Mouse (Mus musculus) neural tube, embryonic 15.5 days (tissue): ENCODE results near the gene Bnc1. TPM values are rescaled to one million over a fixed set of nuclear protein-coding genes. Genes with fewer than 3 reads are reported as not detected.
A peak's percentile ranks its signal among the peaks of the same experiment; 100 is the strongest.

Experiments
- ATAC-seq: fragments of 200-750 bp; cut with Nextera tagmentation; 2 replicates; pipeline ENCODE4 v1.8.0; 2017; ENCODE audit warnings: mild to moderate bottlenecking, moderate TSS enrichment, moderate library complexity; ENCODE audit not compliant: low FRiP score
- H3K27ac ChIP-seq: fragments of 300-500 bp; sonication (generic); replicated peaks from 2 replicates; pipeline ENCODE4 v1.5.1; 2015; ENCODE audit warnings: mild to moderate bottlenecking, inconsistent platforms
- H3K27me3 ChIP-seq: fragments of 300-500 bp; sonication (generic); replicated peaks from 2 replicates; pipeline ENCODE4 v1.6.1; 2015; ENCODE audit warnings: inconsistent platforms
- H3K36me3 ChIP-seq: fragments of 300-500 bp; sonication (generic); 2 replicates; pipeline ENCODE4 v1.6.1; 2015; ENCODE audit warnings: inconsistent platforms
- H3K4me1 ChIP-seq: fragments of 300-500 bp; sonication (generic); 2 replicates; pipeline ENCODE4 v1.6.1; 2015; ENCODE audit warnings: inconsistent platforms
- H3K4me2 ChIP-seq: fragments of 300-500 bp; sonication (generic); 2 replicates; pipeline ENCODE4 v1.6.1; 2015; ENCODE audit warnings: inconsistent platforms, mild to moderate bottlenecking, moderate library complexity
- H3K4me3 ChIP-seq: fragments of 300-500 bp; sonication (generic); replicated peaks from 2 replicates; pipeline ENCODE4 v1.5.1; 2015; ENCODE audit warnings: mild to moderate bottlenecking, inconsistent platforms
- H3K9ac ChIP-seq: fragments of 300-500 bp; sonication (generic); replicated peaks from 2 replicates; pipeline ENCODE4 v1.6.1; 2015; ENCODE audit warnings: mild to moderate bottlenecking, inconsistent platforms
- H3K9me3 ChIP-seq: fragments of 300-500 bp; sonication (generic); replicated peaks from 2 replicates; pipeline ENCODE4 v1.6.1; 2016; ENCODE audit warnings: inconsistent platforms
- WGBS: fragments of 180-500 bp; shearing (Covaris S2); methylation state at CpG from one replicate; pipeline ENCODE4 v1.1.7; 2015; ENCODE audit warnings: mixed read lengths; 5-methylcytosine and 5-hydroxymethylcytosine counted together
- polyA plus RNA-seq: library from polyadenylated mRNA; unstranded; fragments of >200 nt; fragmentation: Nextera tagmentation; extraction: Ambion mirVana; gene quantifications from 2 replicates; pipeline ENCODE4 v1.2.1, GENCODE M21; 2015

Bnc1 gene
- polyA plus RNA-seq, 1 experiment from 2014 or later, result 1.7 TPM

DNA sequence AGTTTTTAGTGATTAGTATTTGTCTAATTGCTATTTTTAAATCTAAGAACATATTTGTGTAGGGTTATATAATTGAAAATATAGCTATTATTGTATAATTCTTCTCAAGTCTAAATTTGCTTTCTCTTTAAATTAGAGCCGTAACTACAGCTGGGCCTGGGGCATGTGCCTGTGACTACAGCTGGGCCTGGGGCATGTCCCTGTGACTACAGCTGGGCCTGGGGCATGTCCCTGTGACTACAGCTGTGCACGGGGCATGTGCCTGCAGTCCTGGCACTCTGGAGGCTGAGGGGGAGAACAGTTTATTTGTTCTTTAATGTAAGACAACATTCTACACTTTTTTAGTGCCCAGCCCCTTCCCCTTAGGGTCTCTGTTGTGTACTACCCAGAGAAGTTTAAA is 12.1 kb upstream of the Bnc1 start:
- Histone ChIP-seq H3K4me2 (no peak overlapping the region), H3K9me3 (no peaks in the 10 kb centered on the region), H3K4me3 (no peak overlapping the region), H3K4me1 (no peaks in the 10 kb centered on the region), H3K27me3 (peaks cover 11% of the 10 kb centered on the region; the same call in 1 of the 2 replicates), H3K36me3 (no peaks in the 10 kb centered on the region), H3K9ac (no peak overlapping the region), H3K27ac (no peak overlapping the region)
- ATAC-seq, result no peak
- WGBS, result 79% methylated on average over 2 of the region's 2 CpGs

DNA sequence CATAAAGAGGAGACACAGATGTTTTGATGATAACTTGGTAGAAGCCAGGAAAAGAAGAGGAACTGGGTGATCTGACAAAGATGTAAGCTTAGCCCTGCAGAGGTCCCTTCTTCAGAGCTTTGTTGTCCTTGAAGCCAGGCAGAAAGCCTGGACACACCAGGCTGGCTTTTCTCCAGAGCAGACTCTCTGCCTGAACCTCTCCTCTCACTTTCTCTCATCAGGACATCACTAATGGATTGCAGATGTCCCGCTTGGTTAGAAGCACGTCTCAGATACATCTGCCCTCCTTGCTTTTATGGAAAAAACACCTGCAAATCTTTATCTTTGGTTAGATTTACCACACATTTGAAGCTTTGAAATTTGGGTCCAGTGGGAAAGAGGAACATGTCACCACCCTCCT is 7.7 kb upstream of the Bnc1 start:
- no peaks in the 10 kb centered on the region for H3K36me3 ChIP-seq
- H3K4me3 ChIP-seq, result no peak overlapping the region
- no peak overlapping the region for H3K27ac ChIP-seq
- H3K9ac ChIP-seq, result no peak overlapping the region
- no peaks in the 10 kb centered on the region for H3K9me3 ChIP-seq
- ATAC-seq, result no peak
- no peaks in the 10 kb centered on the region for H3K4me1 ChIP-seq
- H3K27me3 ChIP-seq, result peaks cover 40% of the 10 kb centered on the region
- H3K4me2 ChIP-seq, result no peak overlapping the region
- WGBS, result 69% methylated on average over 2 of the region's 2 CpGs

GRCm38 (mm10) chr7:81999372-81999771 is 7.3 kb upstream of the Bnc1 start:
- no peak for ATAC-seq
- no peak overlapping the region for H3K9ac ChIP-seq

DNA sequence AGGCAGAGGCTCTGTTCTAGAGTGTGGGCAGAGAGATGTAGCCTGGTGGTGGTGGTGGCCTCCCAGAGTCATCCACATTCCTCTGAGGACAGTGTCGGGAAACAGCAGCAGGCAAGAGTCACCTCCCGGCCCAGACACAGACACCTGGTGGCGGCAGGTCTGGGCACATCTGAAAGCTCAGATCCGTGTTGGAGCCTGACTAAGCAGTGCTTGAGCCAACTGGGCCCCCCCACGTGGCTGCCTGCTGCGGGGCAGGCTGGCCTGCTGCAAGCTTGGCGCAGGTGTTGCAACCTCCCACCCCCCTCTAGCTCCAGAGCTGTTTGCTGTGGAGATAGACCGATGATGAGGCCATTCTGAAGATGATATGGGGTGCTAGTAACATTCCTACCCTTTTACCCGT is 3.9 kb upstream of the Bnc1 start:
- H3K9ac ChIP-seq, result no peak overlapping the region
- ATAC-seq, result no peak
- no peaks in the 10 kb centered on the region for H3K9me3 ChIP-seq
- 19% methylated on average over 9 of the region's 9 CpGs for WGBS
- no peaks in the 10 kb centered on the region for H3K36me3 ChIP-seq
- peaks cover 16% of the 10 kb centered on the region for H3K4me1 ChIP-seq
- H3K27ac ChIP-seq, result no peak overlapping the region
- no peak overlapping the region for H3K4me2 ChIP-seq
- H3K27me3 ChIP-seq, result peaks cover 71% of the 10 kb centered on the region
- no peak overlapping the region for H3K4me3 ChIP-seq

More at GRCm38 (mm10) chr7:81999372-81999771, 7.3 kb upstream of the Bnc1 start:
- Histone ChIP-seq H3K4me3 (no peak overlapping the region), H3K4me2 (no peak overlapping the region), H3K36me3 (no peaks in the 10 kb centered on the region), H3K27ac (no peak overlapping the region), H3K4me1 (no peaks in the 10 kb centered on the region), H3K27me3 (peaks cover 45% of the 10 kb centered on the region), H3K9me3 (no peaks in the 10 kb centered on the region)
- 18% methylated on average over 7 of the region's 7 CpGs for WGBS

GRCm38 (mm10) chr7:81995126-81995525 is 3.0 kb upstream of the Bnc1 start:
- Histone ChIP-seq H3K27me3 (peaks cover 76% of the 10 kb centered on the region), H3K4me3 (no peak overlapping the region)
- 86% methylated on average over 6 of the region's 6 CpGs for WGBS

DNA sequence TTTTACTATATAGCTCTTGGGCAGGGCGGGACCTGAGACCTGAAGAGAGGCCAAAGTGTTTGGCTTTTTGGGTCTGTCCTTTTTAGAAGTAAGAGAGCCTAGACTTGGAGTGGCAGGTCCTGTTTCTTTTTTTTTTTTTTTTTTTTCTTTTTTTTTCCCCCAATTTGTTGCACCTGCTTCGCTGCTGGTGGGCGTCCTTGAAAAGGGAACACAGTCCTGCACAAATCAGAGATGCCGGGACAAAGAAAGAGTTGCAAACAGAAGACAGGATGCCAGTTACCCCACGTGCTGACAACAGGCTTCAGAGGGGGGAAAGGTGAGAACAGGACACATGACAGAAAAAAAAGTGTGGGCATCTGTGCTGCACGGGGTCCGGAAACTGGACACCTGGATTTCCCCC is 1.0 kb upstream of the Bnc1 start:
- H3K27ac ChIP-seq, result no peak overlapping the region
- no peaks in the 10 kb centered on the region for H3K9me3 ChIP-seq
- peaks cover 16% of the 10 kb centered on the region for H3K4me1 ChIP-seq
- 45% methylated on average over 7 of the region's 7 CpGs for WGBS
- no peak for ATAC-seq
- H3K36me3 ChIP-seq, result no peaks in the 10 kb centered on the region
- H3K9ac ChIP-seq, result no peak overlapping the region
- no peak overlapping the region for H3K4me3 ChIP-seq
- H3K4me2 ChIP-seq, result no peak overlapping the region
- H3K27me3 ChIP-seq, result peaks cover 79% of the 10 kb centered on the region

More at GRCm38 (mm10) chr7:81995126-81995525, 3.0 kb upstream of the Bnc1 start:
- H3K27ac ChIP-seq, result no peak overlapping the region
- H3K9ac ChIP-seq, result no peak overlapping the region
- no peaks in the 10 kb centered on the region for H3K9me3 ChIP-seq
- no peak for ATAC-seq
- no peak overlapping the region for H3K4me2 ChIP-seq
- H3K36me3 ChIP-seq, result no peaks in the 10 kb centered on the region
- H3K4me1 ChIP-seq, result peaks cover 16% of the 10 kb centered on the region

GRCm38 (mm10) chr7:81991611-81992061 is 456 bp downstream of the Bnc1 start:
- under 1% methylated on average over 36 of the region's 36 CpGs for WGBS
- Histone ChIP-seq H3K4me3 (peak overlapping the region; percentile 40), H3K9ac (no peak overlapping the region; the same call in 1 of the 2 replicates), H3K4me1 (peaks cover 16% of the 10 kb centered on the region), H3K27me3 (peaks cover 77% of the 10 kb centered on the region), H3K9me3 (no peaks in the 10 kb centered on the region), H3K27ac (no peak overlapping the region), H3K36me3 (no peaks in the 10 kb centered on the region), H3K4me2 (peak overlapping the region; percentile 94)
- ATAC-seq, result peak; percentile 31; the same call in 1 of the 2 replicates

DNA sequence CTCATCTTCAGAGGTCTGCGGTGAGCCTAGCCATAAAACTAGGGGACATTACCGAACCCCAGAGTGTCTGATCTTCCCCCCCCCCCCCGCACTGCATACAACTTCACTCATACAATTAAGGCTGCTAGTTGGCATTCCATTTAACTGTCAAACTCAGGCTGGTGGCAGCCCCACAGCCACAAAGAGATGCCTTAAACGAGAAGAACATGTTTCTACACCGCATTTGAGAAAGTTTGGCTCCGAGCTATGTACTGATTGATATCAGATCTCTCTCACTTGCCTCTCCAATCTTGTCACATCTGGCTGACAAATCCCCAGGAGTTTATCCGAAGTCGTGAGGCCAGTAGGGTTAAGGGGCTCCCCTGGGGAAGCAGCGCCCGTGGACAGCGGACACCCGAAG is 976 bp downstream of the Bnc1 start:
- ATAC-seq, result no peak
- H3K4me3 ChIP-seq, result peak overlapping the region; percentile 40
- peak overlapping the region; percentile 94 for H3K4me2 ChIP-seq
- no peak overlapping the region for H3K27ac ChIP-seq
- no peaks in the 10 kb centered on the region for H3K36me3 ChIP-seq
- 5% methylated on average over 12 of the region's 12 CpGs for WGBS
- H3K4me1 ChIP-seq, result peaks cover 16% of the 10 kb centered on the region
- peaks cover 74% of the 10 kb centered on the region for H3K27me3 ChIP-seq
- no peak overlapping the region for H3K9ac ChIP-seq
- H3K9me3 ChIP-seq, result no peaks in the 10 kb centered on the region

- Histone ChIP-seq H3K4me2 (no peak overlapping the region), H3K27ac (no peak overlapping the region), H3K9me3 (no peaks in the 10 kb centered on the region), H3K36me3 (no peaks in the 10 kb centered on the region), H3K4me3 (no peak overlapping the region), H3K4me1 (no peaks in the 10 kb centered on the region), H3K9ac (no peak overlapping the region), H3K27me3 (peaks cover 7% of the 10 kb centered on the region)
- no peak for ATAC-seq
- 83% methylated on average over 6 of the region's 6 CpGs for WGBS
Measured at GRCm38 (mm10) chr7:81983651-81984050, 8.4 kb downstream of the Bnc1 start.

DNA sequence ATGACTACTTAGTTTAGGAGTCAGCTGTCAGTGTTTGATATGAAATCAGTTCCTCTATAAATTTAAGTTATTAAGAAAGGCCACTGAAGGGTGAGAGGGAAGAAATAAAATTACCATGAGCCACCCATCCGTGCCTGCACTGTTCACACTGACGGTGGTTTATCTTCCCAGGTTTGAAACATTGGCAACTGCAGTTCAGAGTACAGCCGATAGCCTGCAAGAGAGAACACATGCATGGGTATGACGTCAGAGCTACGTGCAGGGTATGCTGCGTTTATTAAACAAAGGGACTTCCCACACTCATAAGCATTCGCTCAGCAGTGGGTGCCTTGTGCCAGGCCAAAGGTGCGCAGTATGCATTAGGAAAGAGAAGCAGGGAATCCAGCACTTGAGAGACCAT is 13.8 kb downstream of the Bnc1 start:
- Histone ChIP-seq H3K27ac (no peak overlapping the region), H3K9ac (no peak overlapping the region), H3K36me3 (no peaks in the 10 kb centered on the region), H3K9me3 (no peaks in the 10 kb centered on the region), H3K27me3 (no peaks in the 10 kb centered on the region), H3K4me3 (no peak overlapping the region), H3K4me1 (no peaks in the 10 kb centered on the region), H3K4me2 (no peak overlapping the region)
- ATAC-seq, result no peak
- WGBS, result 66% methylated on average over 8 of the region's 8 CpGs

GRCm38 (mm10) chr7:81974616-81975015 is 17.5 kb downstream of the Bnc1 start:
- WGBS, result 93% methylated on average over 10 of the region's 10 CpGs
- H3K9me3 ChIP-seq, result no peaks in the 10 kb centered on the region
- H3K4me1 ChIP-seq, result no peaks in the 10 kb centered on the region
- 0 out of 2 replicates have a peak, but pooled peaks cover 5% of the 10 kb centered on the region for H3K27me3 ChIP-seq
- no peak overlapping the region for H3K9ac ChIP-seq
- H3K4me3 ChIP-seq, result no peak overlapping the region
- ATAC-seq, result no peak
- H3K4me2 ChIP-seq, result no peak overlapping the region
- H3K36me3 ChIP-seq, result no peaks in the 10 kb centered on the region
- H3K27ac ChIP-seq, result no peak overlapping the region

GRCm38 (mm10) chr7:81973939-81974338 is 18.2 kb downstream of the Bnc1 start:
- WGBS, result 93% methylated on average over 12 of the region's 12 CpGs
- no peak for ATAC-seq
- Histone ChIP-seq H3K4me3 (no peak overlapping the region), H3K9me3 (no peaks in the 10 kb centered on the region), H3K27me3 (0 out of 2 replicates have a peak, but pooled peaks cover 5% of the 10 kb centered on the region), H3K9ac (no peak overlapping the region), H3K27ac (no peak overlapping the region), H3K4me1 (no peaks in the 10 kb centered on the region), H3K4me2 (no peak overlapping the region), H3K36me3 (no peaks in the 10 kb centered on the region)
